Mouse (Mus musculus) embryonic fibroblast, embryonic 13.5 days (primary cell): Measurements from ENCODE around the gene H2afy.

Source experiments
- CTCF ChIP-seq: IDR thresholded peaks from 2 replicates; pipeline ENCODE4 v1.5.1; 2011; ENCODE audit warnings: mild to moderate bottlenecking, control low read depth, low read length, moderate library complexity, borderline replicate concordance; ENCODE audit not compliant: insufficient read depth
- POLR2A ChIP-seq: IDR thresholded peaks from 2 replicates; pipeline ENCODE4 v1.6.1; 2011; ENCODE audit warnings: low read depth, mild to moderate bottlenecking, control low read depth, low read length, moderate library complexity

DNA sequence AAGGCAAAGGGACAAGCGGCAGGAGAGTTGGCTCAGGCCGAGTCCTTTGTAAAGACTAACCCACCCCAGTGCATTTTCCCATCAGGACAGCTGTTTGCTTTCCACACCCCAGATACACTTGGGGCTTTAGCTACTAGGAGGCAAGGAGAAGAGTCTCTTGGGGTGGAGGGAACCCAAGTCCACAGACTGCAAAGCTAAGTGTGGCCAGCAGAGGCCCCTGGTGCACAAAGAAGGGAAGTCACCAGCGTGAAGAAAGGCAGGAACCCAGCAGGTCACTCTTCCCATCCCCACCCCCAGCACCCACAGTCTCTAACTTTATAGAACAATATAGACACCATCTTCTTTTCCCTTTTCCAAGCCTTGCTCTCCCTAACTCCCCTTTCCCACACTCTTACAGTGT, 9.4 kb upstream of the H2afy start:
- no peak for TF ChIP-seq CTCF
- no peak for TF ChIP-seq POLR2A
